Mouse (Mus musculus) erythroid progenitor cell, adult 5-6 weeks (primary cell): ENCODE measurements around the gene Gm7257. TPM values are rescaled to one million over a fixed set of nuclear protein-coding genes. Genes with fewer than 3 reads are reported as not detected.

Experiments
- ATAC-seq: replicated peaks from 2 replicates; pipeline ENCODE4 v1.8.0; 2016; ENCODE audit warnings: moderate number of reproducible peaks, mild to moderate bottlenecking, moderate TSS enrichment, inconsistent platforms; ENCODE audit not compliant: poor library complexity, low FRiP score, severe bottlenecking
- total RNA-seq, 2 experiments: library from RNA; stranded (forward) in 1 of 2; stranded (reverse) in 1 of 2; fragments of 150-400 nt in 1 of 2; fragments of 186-747, 209-891 nt in 1 of 2; gene quantifications; 2 replicates each; pipeline versions ENCODE4 v1.2.3 to v1.2.4; 2015 to 2017; ENCODE audit warnings: low replicate concordance in 2 of 2

The Gm7257 gene
- total RNA-seq (2015; ENCODE audit: low replicate concordance), result not detected in 2 replicates
- total RNA-seq (2017; ENCODE audit: low replicate concordance), result not detected in 2 replicates

DNA sequence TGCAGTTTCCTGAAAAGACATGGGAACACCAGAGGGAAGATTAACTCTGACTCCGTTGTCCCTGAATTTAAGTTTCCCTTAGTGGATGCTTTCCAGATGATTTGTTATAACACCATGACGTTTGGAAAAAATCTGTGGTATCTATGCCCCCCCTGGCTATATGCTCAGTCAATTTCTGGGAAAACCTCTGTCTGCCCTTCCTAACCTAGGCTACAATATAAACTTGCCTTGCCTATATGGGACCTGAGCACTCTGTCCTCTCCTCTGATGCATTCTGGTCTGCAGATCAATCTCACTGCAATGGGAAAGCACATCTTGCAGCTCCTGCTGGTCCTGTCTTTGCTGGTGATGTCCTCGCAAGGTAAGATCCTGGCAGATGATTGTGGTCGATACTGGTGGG, at the start of gene Gm7257:
Gm7257 (plus strand) TSS at position 301 of the 400 bp plus-strand sequence.
- no peak for ATAC-seq

DNA sequence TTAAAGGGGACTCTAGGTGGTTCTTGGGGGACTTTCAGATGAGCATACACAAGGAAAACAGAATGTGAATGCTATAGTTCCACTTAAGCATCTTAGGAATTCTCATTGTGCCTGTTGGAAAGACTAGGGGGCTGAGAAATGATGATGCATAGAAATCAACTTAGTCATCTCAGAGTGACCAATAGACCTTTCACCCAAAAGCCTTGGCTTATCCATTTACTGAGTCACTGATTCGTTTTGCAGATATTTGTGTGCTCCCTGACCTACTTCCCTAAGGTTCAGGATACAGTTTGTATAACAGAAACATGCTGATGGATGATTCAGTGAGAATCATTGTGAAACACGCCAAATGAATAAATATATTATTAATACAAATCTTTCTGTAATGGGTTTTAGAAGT, 28.7 kb upstream of the Gm7257 start:
- no peak for ATAC-seq

DNA sequence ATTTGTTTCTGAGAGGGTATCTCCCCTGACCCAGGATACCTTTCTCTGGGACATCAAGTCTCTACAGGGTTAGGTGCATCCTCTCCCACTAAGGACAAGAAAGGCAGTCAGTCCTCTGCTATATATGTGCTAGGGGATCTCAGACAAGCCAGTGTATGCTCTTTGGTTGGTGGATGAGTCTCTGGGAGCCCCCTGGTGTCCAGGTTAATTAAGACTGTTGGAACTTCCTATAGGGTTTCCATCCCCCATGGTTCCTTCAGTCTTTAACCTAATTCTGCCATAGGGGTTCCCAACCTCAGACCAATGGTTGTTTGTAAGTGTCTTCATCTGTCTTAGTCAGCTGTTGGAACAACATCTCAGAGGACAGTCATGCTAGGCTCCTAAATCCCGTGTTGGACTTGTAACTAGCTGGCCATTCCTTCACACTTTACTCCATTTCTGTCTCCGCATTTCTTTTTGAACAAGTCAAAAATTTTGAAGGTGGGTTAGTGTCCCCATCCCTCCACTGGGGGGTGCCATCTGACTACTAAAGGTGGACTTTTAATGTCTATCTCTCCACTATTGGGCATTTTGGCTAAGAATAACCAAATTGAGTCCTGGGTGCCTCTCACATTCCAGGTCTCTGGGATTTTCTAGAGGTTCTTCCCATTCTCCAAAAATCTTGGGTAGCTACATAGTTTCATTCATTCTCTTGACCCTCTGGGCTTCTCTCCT, 3.5 kb downstream of the Gm7257 start:
- no peak for ATAC-seq

DNA sequence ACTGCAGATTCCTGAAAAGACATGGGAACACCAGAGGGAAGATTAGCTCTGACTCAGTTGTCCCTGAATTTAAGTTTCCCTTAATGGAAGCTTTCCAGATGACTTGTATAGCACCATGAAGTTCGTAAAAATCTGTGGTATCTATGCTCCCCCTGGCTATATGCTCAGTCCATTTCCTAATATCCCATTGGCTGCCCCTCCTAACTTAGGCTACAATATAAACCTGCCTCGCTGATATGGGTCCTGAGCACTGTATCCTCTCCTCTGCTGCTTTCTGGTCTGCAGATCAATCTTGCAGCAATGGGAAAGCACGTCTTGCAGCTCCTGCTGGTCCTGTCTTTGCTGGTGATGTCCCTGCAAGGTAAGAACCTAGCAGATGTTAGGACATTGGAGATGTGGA, 43.7 kb downstream of the Gm7257 start, which contains the start of gene Gm9513:
Gm9513 (plus strand) TSS at position 301 of the 400 bp plus-strand sequence.
- ATAC-seq, result no peak

Other genes with a start within 250 kb of the Gm7257 start
- gene Gm9513, start 43.8 kb downstream of the Gm7257 start, total RNA-seq (2015; ENCODE audit: low replicate concordance), result not detected in 2 replicates
- not detected in 2 replicates for gene Gm9513, start 43.8 kb downstream of the Gm7257 start, total RNA-seq (2017; ENCODE audit: low replicate concordance)
- gene Gm5615, start 110.1 kb downstream of the Gm7257 start, total RNA-seq (2015; ENCODE audit: low replicate concordance), result not detected in 2 replicates
- not detected in 2 replicates for gene Gm5615, start 110.1 kb downstream of the Gm7257 start, total RNA-seq (2017; ENCODE audit: low replicate concordance)
- not detected in 2 replicates for gene Gm17689, start 150.8 kb downstream of the Gm7257 start, total RNA-seq (2015; ENCODE audit: low replicate concordance)
- gene Gm17689, start 150.8 kb downstream of the Gm7257 start, total RNA-seq (2017; ENCODE audit: low replicate concordance), result not detected in 2 replicates
- gene A630095E13Rik, start 211.5 kb downstream of the Gm7257 start, total RNA-seq (2015; ENCODE audit: low replicate concordance), result not detected in 2 replicates
- not detected in 2 replicates for gene A630095E13Rik, start 211.5 kb downstream of the Gm7257 start, total RNA-seq (2017; ENCODE audit: low replicate concordance)